Mouse (Mus musculus) right cerebral cortex, postnatal 36 days (tissue): ENCODE results near the gene Gm11009.
"Not testable (repeated sequence)": the region's sequence is repeated elsewhere in the genome, so short reads cannot be mapped to it uniquely, and the experiment has no call there.

Experiments
- DNase-seq, 2 experiments: peaks; one replicate each; pipeline ENCODE4 v3.0.0; 2022; ENCODE audit warnings: low spot score in 2 of 2, mixed read lengths in 1 of 2

Gene Gm11009

DNA sequence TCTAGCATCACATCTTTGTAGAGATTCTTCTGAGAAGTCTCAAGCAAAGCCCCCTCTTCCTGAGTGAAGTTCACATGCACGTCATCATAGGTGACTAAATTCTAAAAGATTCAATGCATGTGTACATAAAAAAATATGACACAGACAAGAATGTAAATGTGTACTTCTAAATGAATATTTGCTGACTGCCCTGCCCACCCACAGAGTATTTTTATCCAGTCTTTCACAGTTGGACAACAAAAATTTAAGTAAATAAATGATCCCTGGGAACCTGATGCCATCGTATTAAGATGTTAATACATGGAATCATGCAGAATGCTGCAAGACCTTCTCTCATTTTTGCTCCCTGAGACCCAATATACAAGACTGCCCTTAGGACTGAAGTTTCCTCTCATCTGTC lies at the start of gene Gm11009:
Gm11009 (minus strand) TSS at position 101 of the 400 bp plus-strand sequence.
- not testable (repeated sequence) for DNase-seq
